Mouse (Mus musculus) heart, postnatal 0 days (tissue): ENCODE measurements around the gene Cep131.
A peak's percentile ranks its signal among the peaks of the same experiment; 100 is the strongest.

ENCODE experiments used
- CTCF ChIP-seq: IDR thresholded peaks from 2 replicates; pipeline ENCODE4 v1.5.1; 2016; ENCODE audit warnings: antibody characterized with exemption, control low read depth, low read depth
- EP300 ChIP-seq: IDR thresholded peaks from 2 replicates; pipeline ENCODE4 v1.6.1; 2016; ENCODE audit warnings: antibody characterized with exemption, low read depth

DNA sequence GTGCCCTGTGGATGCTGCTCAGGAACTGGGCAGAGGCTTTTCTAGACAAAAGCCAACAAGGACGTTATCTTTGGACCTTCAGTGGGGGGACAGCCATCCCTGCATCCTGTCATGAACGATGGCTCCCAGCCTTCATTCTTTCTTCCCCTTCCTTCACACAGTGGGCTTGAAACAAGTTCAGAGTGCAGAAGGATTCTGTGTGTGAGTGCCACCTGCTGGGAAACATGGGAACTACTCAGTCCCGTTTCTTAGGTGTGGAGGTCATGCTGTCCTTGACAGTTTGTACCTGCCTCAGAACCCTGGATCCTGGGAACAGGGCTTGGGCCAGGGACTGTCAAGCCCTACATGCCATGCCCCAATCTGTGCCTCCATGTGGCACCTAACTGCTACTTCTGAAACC lies 14.4 kb upstream of the Cep131 start:
- peak; percentile 92 for TF ChIP-seq CTCF
- TF ChIP-seq EP300 = no peak
